Mouse (Mus musculus) ovary, postnatal 14 days (tissue): ENCODE data around the gene Adcy7.
A peak's percentile ranks its signal among the peaks of the same experiment; 100 is the strongest.

ENCODE experiments used
- DNase-seq: peaks from one replicate; pipeline ENCODE4 v3.0.0; 2022; ENCODE audit warnings: low spot score

Adcy7 gene

GRCm38 (mm10) chr8:88274090-88274489, 1.9 kb downstream of the Adcy7 start:
- DNase-seq: no peak

- DNase-seq: no peak
Measured at GRCm38 (mm10) chr8:88279220-88279619, 7.0 kb downstream of the Adcy7 start.

GRCm38 (mm10) chr8:88279670-88280069, 7.5 kb downstream of the Adcy7 start:
- no peak for DNase-seq

- no peak for DNase-seq
Measured at GRCm38 (mm10) chr8:88280904-88281303, 8.7 kb downstream of the Adcy7 start.

- DNase-seq: peak; percentile 55
Measured at GRCm38 (mm10) chr8:88282684-88283083, 10.5 kb downstream of the Adcy7 start.

GRCm38 (mm10) chr8:88283243-88284115, 11.3 kb downstream of the Adcy7 start:
- DNase-seq: no peak

- no peak for DNase-seq
Measured at GRCm38 (mm10) chr8:88284738-88285137, 12.5 kb downstream of the Adcy7 start.

- DNase-seq: no peak
Measured at GRCm38 (mm10) chr8:88285469-88286356, 13.5 kb downstream of the Adcy7 start.

- DNase-seq: no peak
Measured at GRCm38 (mm10) chr8:88286421-88286960, 14.3 kb downstream of the Adcy7 start.

- no peak for DNase-seq
Measured at GRCm38 (mm10) chr8:88288622-88289242, 16.5 kb downstream of the Adcy7 start.

GRCm38 (mm10) chr8:88289901-88290300, 17.7 kb downstream of the Adcy7 start:
- DNase-seq: no peak

GRCm38 (mm10) chr8:88290326-88291304, 18.4 kb downstream of the Adcy7 start:
- no peak for DNase-seq

- no peak for DNase-seq
Measured at GRCm38 (mm10) chr8:88291305-88291690, 19.1 kb downstream of the Adcy7 start.

GRCm38 (mm10) chr8:88292926-88293325, 20.7 kb downstream of the Adcy7 start:
- DNase-seq: no peak

- DNase-seq: no peak
Measured at GRCm38 (mm10) chr8:88293590-88294356, 21.6 kb downstream of the Adcy7 start.

GRCm38 (mm10) chr8:88294977-88295376, 22.8 kb downstream of the Adcy7 start:
- DNase-seq: no peak

- no peak for DNase-seq
Measured at GRCm38 (mm10) chr8:88297976-88298732, 26.0 kb downstream of the Adcy7 start.

GRCm38 (mm10) chr8:88298733-88299103, 26.5 kb downstream of the Adcy7 start:
- DNase-seq: no peak

- DNase-seq: no peak
Measured at GRCm38 (mm10) chr8:88299907-88300603, 27.9 kb downstream of the Adcy7 start.
